Mouse (Mus musculus) liver, postnatal 0 days (tissue): ENCODE measurements around the gene Haghl.

Experiments used
- CTCF ChIP-seq: sonication (generic); IDR thresholded peaks from 2 replicates; pipeline ENCODE4 v1.5.1; 2016; ENCODE audit warnings: antibody characterized with exemption, low read depth
- EP300 ChIP-seq: IDR thresholded peaks from 2 replicates; pipeline ENCODE4 v1.6.1; 2016; ENCODE audit warnings: antibody characterized with exemption, low read depth, mild to moderate bottlenecking

DNA sequence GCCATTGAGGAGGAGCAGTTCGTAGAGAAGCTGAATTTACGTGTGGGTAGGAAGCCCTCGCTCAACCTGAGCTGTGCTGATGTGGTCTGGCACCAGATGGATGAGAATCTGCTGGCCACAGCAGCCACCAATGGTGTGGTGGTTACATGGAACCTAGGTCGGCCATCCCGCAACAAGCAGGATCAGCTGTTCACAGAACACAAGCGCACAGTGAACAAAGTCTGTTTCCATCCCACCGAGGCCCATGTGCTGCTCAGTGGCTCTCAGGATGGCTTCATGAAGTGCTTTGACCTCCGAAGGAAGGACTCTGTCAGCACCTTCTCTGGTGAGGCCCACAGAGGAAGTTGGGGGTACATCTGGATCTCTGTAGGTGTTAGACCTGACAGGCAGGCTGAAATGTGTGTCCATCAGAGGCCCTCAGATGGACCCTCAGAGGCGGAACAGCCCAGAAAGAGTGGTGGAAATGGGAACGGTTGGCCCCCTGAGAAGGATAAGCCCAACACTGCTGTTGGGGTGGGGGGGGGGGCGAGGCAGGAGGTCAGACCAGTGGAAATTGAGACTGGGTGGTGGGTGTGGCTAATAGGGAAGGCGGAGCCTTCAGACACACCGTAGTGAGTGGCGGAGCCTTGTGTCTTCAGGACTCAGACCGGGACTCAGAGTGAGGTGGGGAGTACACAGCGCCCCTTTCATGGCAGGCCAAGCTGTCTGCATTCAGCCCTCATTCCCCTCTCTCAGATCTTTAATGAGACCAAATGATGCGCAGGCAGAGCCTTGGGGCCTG, 39.1 kb upstream of the Haghl start:
- no peak for TF ChIP-seq CTCF
- TF ChIP-seq EP300 = no peak
